Mouse (Mus musculus): ENCODE measurements around the gene Syvn1. TPM values are rescaled to one million over a fixed set of nuclear protein-coding genes. Genes with fewer than 3 reads are reported as not detected.

Gene Syvn1
- polyA plus RNA-seq, 1 experiment from 2014 or later, result 18.6 TPM

GRCm38 (mm10) chr19:6015511-6016315 is 30.7 kb upstream of the Syvn1 start, which contains the start of gene Capn1:
Gene Capn1, minus strand, starts transcription at chr19:6015897.
- Histone ChIP-seq H3K36me3 (ENCODE audit: control insufficient read depth, insufficient read depth) (no peaks in the 10 kb centered on the region), H3K9ac (ENCODE audit: low read length) (peak within 1 kb of the TSS; percentile 74), H3K4me3 (ENCODE audit: low read length) (peak within 1 kb of the TSS; percentile 63), H3K27ac (ENCODE audit: low read length) (peak within 1 kb of the TSS; percentile 73), H3K4me1 (ENCODE audit: control insufficient read depth, insufficient read depth, low read length) (peaks cover 12% of the 10 kb centered on the region; the same call in 1 of the 2 replicates), H3K27me3 (ENCODE audit: control insufficient read depth, insufficient read depth, low read length) (no peaks in the 10 kb centered on the region), H3K9me3 (replicated peaks; ENCODE audit: control insufficient read depth, low read length) (no peaks in the 10 kb centered on the region), H3K4me2 (ENCODE audit: low read depth, low read length) (peak within 1 kb of the TSS; percentile 84)
- 3% methylated on average over 40 of the region's 40 CpGs for WGBS
- ATAC-seq (replicated peaks; ENCODE audit: extremely low read depth, insufficient read depth, low FRiP score), result peak; percentile 72

- Histone ChIP-seq H3K27me3 (ENCODE audit: control insufficient read depth, insufficient read depth, low read length) (no peaks in the 10 kb centered on the region), H3K4me1 (ENCODE audit: control insufficient read depth, insufficient read depth, low read length) (peaks cover 12% of the 10 kb centered on the region; the same call in 1 of the 2 replicates), H3K9me3 (replicated peaks; ENCODE audit: control insufficient read depth, low read length) (no peaks in the 10 kb centered on the region), H3K9ac (ENCODE audit: low read length) (no peak overlapping the region), H3K4me3 (ENCODE audit: low read length) (no peak overlapping the region), H3K36me3 (ENCODE audit: control insufficient read depth, insufficient read depth) (no peaks in the 10 kb centered on the region), H3K27ac (ENCODE audit: low read length) (no peak overlapping the region), H3K4me2 (ENCODE audit: low read depth, low read length) (no peak overlapping the region)
- no peak for ATAC-seq (replicated peaks; ENCODE audit: extremely low read depth, insufficient read depth, low FRiP score)
- 47% methylated on average over 7 of the region's 7 CpGs for WGBS
These were observed 29.8 kb upstream of the Syvn1 start for GRCm38 (mm10) chr19:6016532-6016931.

GRCm38 (mm10) chr19:6018142-6019089 is 28.0 kb upstream of the Syvn1 start:
- 31% methylated on average over 15 of the region's 15 CpGs for WGBS
- H3K9me3 ChIP-seq (replicated peaks; ENCODE audit: control insufficient read depth, low read length), result no peaks in the 10 kb centered on the region
- no peak for ATAC-seq (replicated peaks; ENCODE audit: extremely low read depth, insufficient read depth, low FRiP score)
- no peak overlapping the region for H3K4me2 ChIP-seq (ENCODE audit: low read depth, low read length)
- no peak overlapping the region for H3K9ac ChIP-seq (ENCODE audit: low read length)
- H3K27ac ChIP-seq (ENCODE audit: low read length), result no peak overlapping the region
- H3K27me3 ChIP-seq (ENCODE audit: control insufficient read depth, insufficient read depth, low read length), result no peaks in the 10 kb centered on the region
- H3K36me3 ChIP-seq (ENCODE audit: control insufficient read depth, insufficient read depth), result no peaks in the 10 kb centered on the region
- H3K4me3 ChIP-seq (ENCODE audit: low read length), result no peak overlapping the region
- H3K4me1 ChIP-seq (ENCODE audit: control insufficient read depth, insufficient read depth, low read length), result peaks cover 12% of the 10 kb centered on the region; the same call in 1 of the 2 replicates

GRCm38 (mm10) chr19:6020276-6020675 is 26.1 kb upstream of the Syvn1 start:
- Histone ChIP-seq H3K4me1 (ENCODE audit: control insufficient read depth, insufficient read depth, low read length) (peaks cover 7% of the 10 kb centered on the region; the same call in 1 of the 2 replicates), H3K27ac (ENCODE audit: low read length) (no peak overlapping the region), H3K9ac (ENCODE audit: low read length) (no peak overlapping the region), H3K9me3 (replicated peaks; ENCODE audit: control insufficient read depth, low read length) (no peaks in the 10 kb centered on the region), H3K36me3 (ENCODE audit: control insufficient read depth, insufficient read depth) (no peaks in the 10 kb centered on the region), H3K4me3 (ENCODE audit: low read length) (no peak overlapping the region), H3K27me3 (ENCODE audit: control insufficient read depth, insufficient read depth, low read length) (no peaks in the 10 kb centered on the region), H3K4me2 (ENCODE audit: low read depth, low read length) (no peak overlapping the region)
- 38% methylated on average over 3 of the region's 3 CpGs for WGBS
- ATAC-seq (replicated peaks; ENCODE audit: extremely low read depth, insufficient read depth, low FRiP score), result no peak

GRCm38 (mm10) chr19:6023059-6023458 is 23.3 kb upstream of the Syvn1 start:
- Histone ChIP-seq H3K4me2 (ENCODE audit: low read depth, low read length) (no peak overlapping the region), H3K27ac (ENCODE audit: low read length) (no peak overlapping the region), H3K36me3 (ENCODE audit: control insufficient read depth, insufficient read depth) (no peaks in the 10 kb centered on the region), H3K9me3 (replicated peaks; ENCODE audit: control insufficient read depth, low read length) (no peaks in the 10 kb centered on the region), H3K27me3 (ENCODE audit: control insufficient read depth, insufficient read depth, low read length) (no peaks in the 10 kb centered on the region), H3K9ac (ENCODE audit: low read length) (no peak overlapping the region), H3K4me3 (ENCODE audit: low read length) (no peak overlapping the region), H3K4me1 (ENCODE audit: control insufficient read depth, insufficient read depth, low read length) (peaks cover 2% of the 10 kb centered on the region; the same call in 1 of the 2 replicates)
- WGBS, result 50% methylated on average over 8 of the region's 8 CpGs
- no peak for ATAC-seq (replicated peaks; ENCODE audit: extremely low read depth, insufficient read depth, low FRiP score)

GRCm38 (mm10) chr19:6023930-6024329 is 22.4 kb upstream of the Syvn1 start:
- H3K4me1 ChIP-seq (ENCODE audit: control insufficient read depth, insufficient read depth, low read length), result peaks cover 2% of the 10 kb centered on the region; the same call in 1 of the 2 replicates
- WGBS, result 72% methylated on average over 7 of the region's 7 CpGs
- H3K36me3 ChIP-seq (ENCODE audit: control insufficient read depth, insufficient read depth), result no peaks in the 10 kb centered on the region
- H3K4me3 ChIP-seq (ENCODE audit: low read length), result no peak overlapping the region
- H3K4me2 ChIP-seq (ENCODE audit: low read depth, low read length), result no peak overlapping the region
- H3K9me3 ChIP-seq (replicated peaks; ENCODE audit: control insufficient read depth, low read length), result no peaks in the 10 kb centered on the region
- H3K27ac ChIP-seq (ENCODE audit: low read length), result no peak overlapping the region
- ATAC-seq (replicated peaks; ENCODE audit: extremely low read depth, insufficient read depth, low FRiP score), result no peak
- H3K9ac ChIP-seq (ENCODE audit: low read length), result no peak overlapping the region
- H3K27me3 ChIP-seq (ENCODE audit: control insufficient read depth, insufficient read depth, low read length), result no peaks in the 10 kb centered on the region

- Histone ChIP-seq H3K4me2 (ENCODE audit: low read depth, low read length) (no peak overlapping the region), H3K9ac (ENCODE audit: low read length) (no peak overlapping the region), H3K9me3 (replicated peaks; ENCODE audit: control insufficient read depth, low read length) (no peaks in the 10 kb centered on the region), H3K27me3 (ENCODE audit: control insufficient read depth, insufficient read depth, low read length) (no peaks in the 10 kb centered on the region), H3K36me3 (ENCODE audit: control insufficient read depth, insufficient read depth) (no peaks in the 10 kb centered on the region), H3K4me3 (ENCODE audit: low read length) (no peak overlapping the region), H3K27ac (ENCODE audit: low read length) (no peak overlapping the region), H3K4me1 (ENCODE audit: control insufficient read depth, insufficient read depth, low read length) (no peaks in the 10 kb centered on the region)
- 73% methylated on average over 6 of the region's 6 CpGs for WGBS
- ATAC-seq (replicated peaks; ENCODE audit: extremely low read depth, insufficient read depth, low FRiP score), result no peak
These were observed 17.4 kb upstream of the Syvn1 start for GRCm38 (mm10) chr19:6028991-6029390.

- ATAC-seq (replicated peaks; ENCODE audit: extremely low read depth, insufficient read depth, low FRiP score), result no peak
- no peaks in the 10 kb centered on the region for H3K36me3 ChIP-seq (ENCODE audit: control insufficient read depth, insufficient read depth)
- H3K27ac ChIP-seq (ENCODE audit: low read length), result no peak overlapping the region
- no peak overlapping the region for H3K4me3 ChIP-seq (ENCODE audit: low read length)
- H3K27me3 ChIP-seq (ENCODE audit: control insufficient read depth, insufficient read depth, low read length), result no peaks in the 10 kb centered on the region
- H3K9me3 ChIP-seq (replicated peaks; ENCODE audit: control insufficient read depth, low read length), result no peaks in the 10 kb centered on the region
- H3K4me1 ChIP-seq (ENCODE audit: control insufficient read depth, insufficient read depth, low read length), result no peaks in the 10 kb centered on the region
- WGBS, result 69% methylated on average over 9 of the region's 9 CpGs
- H3K9ac ChIP-seq (ENCODE audit: low read length), result no peak overlapping the region
- H3K4me2 ChIP-seq (ENCODE audit: low read depth, low read length), result no peak overlapping the region
These were observed 16.9 kb upstream of the Syvn1 start for GRCm38 (mm10) chr19:6029426-6029825.
